Mouse (Mus musculus) megakaryocyte, embryonic 14.5 days (primary cell): ENCODE measurements around the gene Dalrd3.

Experiments used
- FLI1 ChIP-seq: IDR thresholded peaks from 2 replicates; pipeline ENCODE4 v1.6.1; 2012; ENCODE audit warnings: low read length, inconsistent platforms, mixed read lengths
- GATA1 ChIP-seq: IDR thresholded peaks from 3 replicates; pipeline ENCODE4 v1.6.1; 2012; ENCODE audit warnings: mixed read lengths, low read length, inconsistent platforms, borderline replicate concordance

- TF ChIP-seq GATA1, result no peak
- no peak for TF ChIP-seq FLI1
These were observed 9.4 kb upstream of the Dalrd3 start, which contains the start of gene Impdh2 for GRCm38 (mm10) chr9:108560227-108560841.
